Mouse (Mus musculus) left cerebral cortex, adult 18-20 months (tissue): ENCODE data around the gene Stx4a. TPM values are rescaled to one million over a fixed set of nuclear protein-coding genes. Genes with fewer than 3 reads are reported as not detected.
A peak's percentile ranks its signal among the peaks of the same experiment; 100 is the strongest.
"Not testable (repeated sequence)": the region's sequence is repeated elsewhere in the genome, so short reads cannot be mapped to it uniquely, and the experiment has no call there.

Experiments used
- DNase-seq, 2 experiments: peaks; one replicate each; pipeline ENCODE4 v3.0.0; 2021 to 2022; ENCODE audit warnings: low spot score in 2 of 2, mixed read lengths in 1 of 2
- long read RNA-seq, 2 experiments: library from polyadenylated mRNA; stranded (forward); transcript quantifications; one replicate each; pipeline ENCODE4 v2.0.0; 2021
- total RNA-seq, 2 experiments: library from RNA; stranded (reverse); gene quantifications; 2 replicates each; pipeline ENCODE4 v1.2.3; 2021

Gene Stx4a
- 10 to 100 TPM; 85.0 to 86.3 TPM for total RNA-seq
- long read RNA-seq, experiment 1, transcript Stx4a-201 (11 exons, 1,456 nt): major isoform, 6 of 22 reads
- long read RNA-seq, experiment 1, partial matches to known transcripts: 6 of 22 reads
- long read RNA-seq, experiment 1, other reads (novel, unspliced or antisense): 9 of 22 reads
- long read RNA-seq, experiment 2, partial matches to known transcripts: 2 of 12 reads
- long read RNA-seq, experiment 2, other reads (novel, unspliced or antisense): 7 of 12 reads

GRCm38 (mm10) chr7:127824176-127824871 lies at the start of gene Stx4a, which contains the start of gene Stx1b:
Stx4a (plus strand) TSS chr7:127824294.
Stx1b (minus strand) TSS chr7:127824549.
- DNase-seq: peak; percentile 68 to 79

- not testable (repeated sequence) for DNase-seq
Observed at GRCm38 (mm10) chr7:127775837-127776236, 48.3 kb upstream of the Stx4a start.

- DNase-seq: peak; percentile 89 to 90
Observed at GRCm38 (mm10) chr7:127776426-127776825, 47.7 kb upstream of the Stx4a start, which contains the start of gene Setd1a. Setd1a (plus strand) TSS chr7:127776670.

- peak; percentile 96 for DNase-seq
Observed at GRCm38 (mm10) chr7:127776878-127777473, 47.1 kb upstream of the Stx4a start.

GRCm38 (mm10) chr7:127777474-127778266 lies 46.4 kb upstream of the Stx4a start:
- peak in 1 of 2 experiments; percentile 30 for DNase-seq

GRCm38 (mm10) chr7:127778350-127778749 lies 45.7 kb upstream of the Stx4a start:
- DNase-seq: no peak

GRCm38 (mm10) chr7:127785308-127785707 lies 38.8 kb upstream of the Stx4a start, which contains the start of gene Gm49388:
Gm49388 (plus strand) TSS chr7:127785608.
- no peak for DNase-seq

- no peak for DNase-seq
Observed at GRCm38 (mm10) chr7:127797076-127797845, 26.8 kb upstream of the Stx4a start.

- DNase-seq: no peak
Observed at GRCm38 (mm10) chr7:127798591-127798990, 25.5 kb upstream of the Stx4a start.

- no peak for DNase-seq
Observed at GRCm38 (mm10) chr7:127799211-127799610, 24.9 kb upstream of the Stx4a start.

GRCm38 (mm10) chr7:127799738-127800137 lies 24.4 kb upstream of the Stx4a start:
- no peak for DNase-seq

- peak; percentile 84 to 89 for DNase-seq
Observed at GRCm38 (mm10) chr7:127800435-127801009, 23.6 kb upstream of the Stx4a start, which contains the start of gene Hsd3b7. Hsd3b7 (plus strand) TSS chr7:127800604.

GRCm38 (mm10) chr7:127801010-127801621 lies 23.0 kb upstream of the Stx4a start:
- no peak for DNase-seq

GRCm38 (mm10) chr7:127802313-127802712 lies 21.8 kb upstream of the Stx4a start:
- DNase-seq: no peak

- no peak for DNase-seq
Observed at GRCm38 (mm10) chr7:127808821-127809220, 15.3 kb upstream of the Stx4a start.

GRCm38 (mm10) chr7:127809846-127810245 lies 14.2 kb upstream of the Stx4a start:
- no peak for DNase-seq

GRCm38 (mm10) chr7:127810650-127811049 lies 13.4 kb upstream of the Stx4a start:
- no peak for DNase-seq

GRCm38 (mm10) chr7:127811240-127811639 lies 12.9 kb upstream of the Stx4a start:
- DNase-seq: no peak

GRCm38 (mm10) chr7:127812292-127812691 lies 11.8 kb upstream of the Stx4a start:
- DNase-seq: no peak
